Mouse (Mus musculus): Measurements from ENCODE around the gene Cdh13.

The Cdh13 gene

GRCm38 (mm10) chr8:118582185-118582584 is 298.7 kb downstream of the Cdh13 start:
- DNase-seq: no peak

- no peak for DNase-seq
These were observed 304.4 kb downstream of the Cdh13 start for GRCm38 (mm10) chr8:118587981-118588380.

GRCm38 (mm10) chr8:118596816-118597215 is 313.3 kb downstream of the Cdh13 start:
- DNase-seq: no peak

GRCm38 (mm10) chr8:118601376-118601775 is 317.8 kb downstream of the Cdh13 start:
- DNase-seq: no peak

GRCm38 (mm10) chr8:118602074-118602473 is 318.5 kb downstream of the Cdh13 start:
- DNase-seq: no peak

GRCm38 (mm10) chr8:118611551-118611950 is 328.0 kb downstream of the Cdh13 start:
- DNase-seq: no peak

GRCm38 (mm10) chr8:118618195-118618594 is 334.7 kb downstream of the Cdh13 start:
- DNase-seq: no peak

- no peak for DNase-seq
These were observed 342.9 kb downstream of the Cdh13 start for GRCm38 (mm10) chr8:118626425-118626824.

- no peak for DNase-seq
These were observed 344.2 kb downstream of the Cdh13 start for GRCm38 (mm10) chr8:118627737-118628136.

- no peak for DNase-seq
These were observed 345.2 kb downstream of the Cdh13 start for GRCm38 (mm10) chr8:118628702-118629101.

GRCm38 (mm10) chr8:118635296-118636060 is 351.9 kb downstream of the Cdh13 start:
- no peak for DNase-seq

GRCm38 (mm10) chr8:118639606-118640005 is 356.1 kb downstream of the Cdh13 start:
- no peak for DNase-seq

- no peak for DNase-seq
These were observed 358.3 kb downstream of the Cdh13 start for GRCm38 (mm10) chr8:118641799-118642198.

- DNase-seq: no peak
These were observed 365.4 kb downstream of the Cdh13 start for GRCm38 (mm10) chr8:118648801-118649537.

- DNase-seq: no peak
These were observed 366.4 kb downstream of the Cdh13 start for GRCm38 (mm10) chr8:118649981-118650380.

- no peak for DNase-seq
These were observed 378.7 kb downstream of the Cdh13 start for GRCm38 (mm10) chr8:118662001-118662829.

- no peak for DNase-seq
These were observed 381.5 kb downstream of the Cdh13 start for GRCm38 (mm10) chr8:118665081-118665480.

- no peak for DNase-seq
These were observed 384.2 kb downstream of the Cdh13 start for GRCm38 (mm10) chr8:118667736-118668135.

- no peak for DNase-seq
These were observed 392.7 kb downstream of the Cdh13 start for GRCm38 (mm10) chr8:118676233-118676632.

- DNase-seq: no peak
These were observed 395.8 kb downstream of the Cdh13 start for GRCm38 (mm10) chr8:118679347-118679746.

- no peak for DNase-seq
These were observed 399.9 kb downstream of the Cdh13 start for GRCm38 (mm10) chr8:118683386-118683785.

GRCm38 (mm10) chr8:118685863-118686262 is 402.3 kb downstream of the Cdh13 start:
- no peak for DNase-seq

GRCm38 (mm10) chr8:118689849-118690248 is 406.3 kb downstream of the Cdh13 start:
- no peak for DNase-seq
